Mouse (Mus musculus): ENCODE measurements around the gene Nudt16l1. TPM values are rescaled to one million over a fixed set of nuclear protein-coding genes. Genes with fewer than 3 reads are reported as not detected.

Gene Nudt16l1
- total and polyA plus RNA-seq, 2 experiments, result 12.2 to 57.0 TPM

- Histone ChIP-seq H3K79me2 (ENCODE audit: control insufficient read depth, insufficient read depth, low read length) (no peaks in the 10 kb centered on the region), H3K27ac (replicated peaks; ENCODE audit: insufficient read depth, low read depth, low read length) (peak overlapping the region; percentile 51)
- 7% methylated on average over 3 of the region's 3 CpGs for WGBS
Measured at GRCm38 (mm10) chr16:4932429-4932828, 6.1 kb upstream of the Nudt16l1 start.

GRCm38 (mm10) chr16:4935430-4935829 lies 3.1 kb upstream of the Nudt16l1 start:
- H3K79me2 ChIP-seq (ENCODE audit: control insufficient read depth, insufficient read depth, low read length), result no peaks in the 10 kb centered on the region
- WGBS, result 97% methylated on average over 31 of the region's 31 CpGs

More at GRCm38 (mm10) chr16:4932429-4932828, 6.1 kb upstream of the Nudt16l1 start:
- no peak overlapping the region for H3K9ac ChIP-seq (ENCODE audit: low read depth, low read length)
- no peaks in the 10 kb centered on the region for H3K27me3 ChIP-seq (ENCODE audit: control insufficient read depth, insufficient read depth, low read length)
- H3K4me3 ChIP-seq (ENCODE audit: insufficient read depth, low read depth, low read length), result no peak overlapping the region
- TF ChIP-seq POLR2A (IDR thresholded peaks at IDR 0.05; ENCODE audit: extremely low read depth, insufficient read depth, low read length), result no peak
- no peak for TF ChIP-seq CTCF (IDR thresholded peaks at IDR 0.05; ENCODE audit: low read depth, low read length)
- DNase-seq (ENCODE audit: extremely low read depth, low read depth, low spot score), result peak; percentile 86
- H3K36me3 ChIP-seq (ENCODE audit: control insufficient read depth, insufficient read depth, low read length), result peaks cover 17% of the 10 kb centered on the region
- peaks cover 27% of the 10 kb centered on the region for H3K4me1 ChIP-seq (ENCODE audit: control insufficient read depth, insufficient read depth, low read length)

GRCm38 (mm10) chr16:4935931-4936703 lies 2.4 kb upstream of the Nudt16l1 start:
- no peaks in the 10 kb centered on the region for H3K27me3 ChIP-seq (ENCODE audit: control insufficient read depth, insufficient read depth, low read length)
- peaks cover 10% of the 10 kb centered on the region; the same call in 1 of the 2 replicates for H3K36me3 ChIP-seq (ENCODE audit: control insufficient read depth, insufficient read depth, low read length)
- 83% methylated on average over 10 of the region's 10 CpGs for WGBS
- no peak for DNase-seq (ENCODE audit: extremely low read depth, low read depth, low spot score)
- H3K79me2 ChIP-seq (ENCODE audit: control insufficient read depth, insufficient read depth, low read length), result no peaks in the 10 kb centered on the region
- H3K27ac ChIP-seq (replicated peaks; ENCODE audit: insufficient read depth, low read depth, low read length), result no peak overlapping the region
- H3K4me3 ChIP-seq (ENCODE audit: insufficient read depth, low read depth, low read length), result no peak overlapping the region
- no peak overlapping the region for H3K9ac ChIP-seq (ENCODE audit: low read depth, low read length)
- peaks cover 21% of the 10 kb centered on the region for H3K4me1 ChIP-seq (ENCODE audit: control insufficient read depth, insufficient read depth, low read length)
- TF ChIP-seq POLR2A (IDR thresholded peaks at IDR 0.05; ENCODE audit: extremely low read depth, insufficient read depth, low read length), result no peak
- TF ChIP-seq CTCF (IDR thresholded peaks at IDR 0.05; ENCODE audit: low read depth, low read length), result no peak

More at GRCm38 (mm10) chr16:4935430-4935829, 3.1 kb upstream of the Nudt16l1 start:
- Histone ChIP-seq H3K36me3 (ENCODE audit: control insufficient read depth, insufficient read depth, low read length) (peaks cover 11% of the 10 kb centered on the region; the same call in 1 of the 2 replicates), H3K4me1 (ENCODE audit: control insufficient read depth, insufficient read depth, low read length) (peaks cover 21% of the 10 kb centered on the region), H3K4me3 (ENCODE audit: insufficient read depth, low read depth, low read length) (no peak overlapping the region), H3K27me3 (ENCODE audit: control insufficient read depth, insufficient read depth, low read length) (no peaks in the 10 kb centered on the region), H3K9ac (ENCODE audit: low read depth, low read length) (no peak overlapping the region), H3K27ac (replicated peaks; ENCODE audit: insufficient read depth, low read depth, low read length) (no peak overlapping the region)
- TF ChIP-seq CTCF (IDR thresholded peaks at IDR 0.05; ENCODE audit: low read depth, low read length), result no peak
- no peak for TF ChIP-seq POLR2A (IDR thresholded peaks at IDR 0.05; ENCODE audit: extremely low read depth, insufficient read depth, low read length)
- no peak for DNase-seq (ENCODE audit: extremely low read depth, low read depth, low spot score)

DNA sequence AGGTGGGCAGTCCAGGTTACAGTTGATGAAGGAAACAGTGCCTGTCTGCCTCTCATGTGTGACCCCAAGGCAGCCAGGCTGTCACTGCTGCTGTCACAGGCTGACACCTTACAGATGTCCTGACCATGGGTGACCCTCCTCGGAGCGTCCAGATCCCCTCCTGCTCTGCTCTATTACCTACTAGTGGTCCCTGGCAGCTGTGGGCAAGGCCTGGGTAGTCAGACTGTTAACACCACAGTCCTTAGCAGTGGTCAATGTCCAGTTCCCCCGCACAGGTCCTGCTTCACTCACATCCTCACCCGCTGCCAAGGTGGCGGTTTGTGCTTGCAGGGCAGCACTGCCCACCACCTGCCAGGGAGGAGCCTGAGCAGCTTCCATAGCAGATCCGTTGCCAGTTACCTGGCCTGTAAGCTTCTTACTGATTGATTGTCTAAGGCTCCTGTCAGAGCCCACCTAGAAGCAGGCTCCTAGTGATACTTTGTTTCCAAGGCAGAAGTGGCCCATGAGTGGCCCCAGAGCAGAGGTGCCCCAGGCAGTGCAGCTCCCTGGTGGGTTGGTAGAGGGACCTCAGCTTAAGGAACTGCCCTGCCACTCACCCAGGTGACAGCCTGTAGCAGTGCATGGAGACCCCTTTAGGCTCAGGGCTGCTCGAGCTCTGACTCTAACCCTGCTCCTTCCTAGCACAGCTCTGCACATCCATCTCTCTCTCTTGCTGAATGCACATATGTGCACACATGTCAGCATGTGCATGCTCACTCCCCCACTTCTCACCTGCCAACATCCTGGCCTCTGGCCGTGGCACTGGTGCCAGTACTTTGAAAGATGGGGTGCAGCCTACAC lies 990 bp upstream of the Nudt16l1 start:
- 86% methylated on average over 8 of the region's 8 CpGs for WGBS
- peaks cover 11% of the 10 kb centered on the region; the same call in 1 of the 2 replicates for H3K36me3 ChIP-seq (ENCODE audit: control insufficient read depth, insufficient read depth, low read length)
- no peak overlapping the region for H3K27ac ChIP-seq (replicated peaks; ENCODE audit: insufficient read depth, low read depth, low read length)
- no peaks in the 10 kb centered on the region for H3K79me2 ChIP-seq (ENCODE audit: control insufficient read depth, insufficient read depth, low read length)
- H3K27me3 ChIP-seq (ENCODE audit: control insufficient read depth, insufficient read depth, low read length), result no peaks in the 10 kb centered on the region
- TF ChIP-seq CTCF (IDR thresholded peaks at IDR 0.05; ENCODE audit: low read depth, low read length) (no peak), POLR2A (IDR thresholded peaks at IDR 0.05; ENCODE audit: extremely low read depth, insufficient read depth, low read length) (no peak)
- peaks cover 14% of the 10 kb centered on the region for H3K4me1 ChIP-seq (ENCODE audit: control insufficient read depth, insufficient read depth, low read length)
- no peak overlapping the region for H3K4me3 ChIP-seq (ENCODE audit: insufficient read depth, low read depth, low read length)
- no peak overlapping the region for H3K9ac ChIP-seq (ENCODE audit: low read depth, low read length)
- DNase-seq (ENCODE audit: extremely low read depth, low read depth, low spot score), result no peak

GRCm38 (mm10) chr16:4938989-4939388 lies 428 bp downstream of the Nudt16l1 start:
- WGBS, result under 1% methylated on average over 28 of the region's 28 CpGs
- Histone ChIP-seq H3K27ac (replicated peaks; ENCODE audit: insufficient read depth, low read depth, low read length) (peak overlapping the region; percentile 49), H3K9ac (ENCODE audit: low read depth, low read length) (peak overlapping the region; percentile 81), H3K4me1 (ENCODE audit: control insufficient read depth, insufficient read depth, low read length) (peaks cover 4% of the 10 kb centered on the region; the same call in 1 of the 2 replicates), H3K4me3 (ENCODE audit: insufficient read depth, low read depth, low read length) (peak overlapping the region; percentile 79), H3K36me3 (ENCODE audit: control insufficient read depth, insufficient read depth, low read length) (peaks cover 11% of the 10 kb centered on the region; the same call in 1 of the 2 replicates), H3K79me2 (ENCODE audit: control insufficient read depth, insufficient read depth, low read length) (no peaks in the 10 kb centered on the region), H3K27me3 (ENCODE audit: control insufficient read depth, insufficient read depth, low read length) (no peaks in the 10 kb centered on the region)
- TF ChIP-seq CTCF (IDR thresholded peaks at IDR 0.05; ENCODE audit: low read depth, low read length) (no peak), POLR2A (IDR thresholded peaks at IDR 0.05; ENCODE audit: extremely low read depth, insufficient read depth, low read length) (peak; percentile 84)
- peak; percentile 77 for DNase-seq (ENCODE audit: extremely low read depth, low read depth, low spot score)

Data from liver, adult 2 months (tissue).